Mouse (Mus musculus): Measurements from ENCODE around the gene Cep112.

DNA sequence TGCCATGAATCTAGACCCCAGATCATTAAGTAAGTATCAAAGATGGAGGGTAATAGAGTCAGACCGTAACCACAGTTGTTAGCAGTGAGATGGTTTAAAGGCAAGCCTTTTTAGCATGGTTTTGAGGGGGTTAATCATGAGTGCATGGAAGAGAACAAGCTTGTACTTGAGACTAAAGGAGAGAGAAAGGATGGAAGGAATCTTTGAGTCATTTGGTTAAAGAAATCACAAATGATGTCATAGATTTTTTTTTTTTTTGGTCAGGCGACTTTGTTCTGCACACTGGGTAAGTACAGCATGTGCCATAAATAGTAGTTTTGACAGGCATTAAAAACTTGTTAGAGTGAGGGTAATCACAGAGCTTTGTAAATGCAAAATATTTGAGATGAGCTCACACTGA lies 212.8 kb downstream of the Cep112 start:
- TF ChIP-seq CTCF (IDR thresholded peaks at IDR 0.05; ENCODE audit: borderline replicate concordance, control insufficient read depth, extremely low read depth, insufficient read depth, low read length, poor library complexity) (no peak), POLR2A (IDR thresholded peaks at IDR 0.05; ENCODE audit: control insufficient read depth, extremely low read depth, insufficient read depth, low read length, poor library complexity) (no peak)
